Mouse (Mus musculus) megakaryocyte, embryonic 14.5 days (primary cell): ENCODE measurements around the gene Odf4.

Source experiments
- FLI1 ChIP-seq: IDR thresholded peaks from 2 replicates; pipeline ENCODE4 v1.6.1; 2012; ENCODE audit warnings: low read length, inconsistent platforms, mixed read lengths
- GATA1 ChIP-seq: IDR thresholded peaks from 3 replicates; pipeline ENCODE4 v1.6.1; 2012; ENCODE audit warnings: mixed read lengths, low read length, inconsistent platforms, borderline replicate concordance

DNA sequence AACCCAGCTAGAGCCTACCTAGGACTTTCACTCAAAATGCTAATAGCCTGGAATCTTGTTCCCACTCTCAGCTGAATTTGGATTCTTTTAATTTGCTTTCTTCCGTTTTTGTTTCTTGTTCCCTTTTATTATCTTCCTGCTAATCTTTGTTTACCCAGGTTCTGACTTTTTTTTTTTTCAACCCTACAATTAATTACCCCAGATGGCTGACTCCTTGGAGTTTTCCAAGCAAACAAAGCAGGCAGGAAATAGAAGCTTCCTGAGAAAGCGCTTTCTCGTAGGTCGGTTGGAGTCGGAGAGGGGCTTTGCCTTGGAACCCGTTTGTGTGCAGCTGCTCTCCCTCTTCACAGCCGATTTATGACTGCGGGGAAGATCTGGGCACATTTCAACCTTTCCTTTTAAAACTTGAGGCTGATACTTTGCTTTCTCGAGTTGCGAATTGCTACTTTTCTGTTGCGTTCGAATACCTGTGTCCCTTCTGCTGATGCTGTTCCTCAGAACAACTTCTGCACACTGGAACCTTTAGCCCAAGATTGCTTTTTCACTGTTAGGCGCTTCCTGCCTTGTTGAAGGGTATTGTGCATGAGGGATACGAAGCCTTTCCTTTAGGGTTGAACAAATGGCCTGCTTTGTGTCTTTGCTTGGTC, 15.2 kb downstream of the Odf4 start:
- TF ChIP-seq GATA1 (no peak), FLI1 (no peak)
